Mouse (Mus musculus): ENCODE results near the gene Cep112.

The Cep112 gene

GRCm38 (mm10) chr11:108885276-108885896, 460.4 kb downstream of the Cep112 start:
- DNase-seq: no peak

GRCm38 (mm10) chr11:108886060-108886459, 461.1 kb downstream of the Cep112 start:
- DNase-seq: no peak

GRCm38 (mm10) chr11:108889121-108889520, 464.1 kb downstream of the Cep112 start:
- DNase-seq: peak; percentile 21

GRCm38 (mm10) chr11:108890544-108890943, 465.6 kb downstream of the Cep112 start:
- DNase-seq: no peak

- peak; percentile 8 for DNase-seq
Observed at GRCm38 (mm10) chr11:108891111-108891870, 466.3 kb downstream of the Cep112 start.

- no peak for DNase-seq
Observed at GRCm38 (mm10) chr11:108891871-108892380, 466.9 kb downstream of the Cep112 start.

GRCm38 (mm10) chr11:108892406-108892805, 467.4 kb downstream of the Cep112 start:
- no peak for DNase-seq

- DNase-seq: no peak
Observed at GRCm38 (mm10) chr11:108893232-108893790, 468.3 kb downstream of the Cep112 start.

- no peak for DNase-seq
Observed at GRCm38 (mm10) chr11:108893855-108894510, 469.0 kb downstream of the Cep112 start.

GRCm38 (mm10) chr11:108897034-108897433, 472.0 kb downstream of the Cep112 start:
- no peak for DNase-seq

- DNase-seq: no peak
Observed at GRCm38 (mm10) chr11:108898063-108898462, 473.1 kb downstream of the Cep112 start.

- DNase-seq: no peak
Observed at GRCm38 (mm10) chr11:108898483-108898882, 473.5 kb downstream of the Cep112 start.

- no peak for DNase-seq
Observed at GRCm38 (mm10) chr11:108900718-108901488, 475.9 kb downstream of the Cep112 start.

- no peak for DNase-seq
Observed at GRCm38 (mm10) chr11:108901670-108902069, 476.7 kb downstream of the Cep112 start.

GRCm38 (mm10) chr11:108902303-108902702, 477.3 kb downstream of the Cep112 start:
- no peak for DNase-seq

GRCm38 (mm10) chr11:108906590-108907254, 481.7 kb downstream of the Cep112 start:
- no peak for DNase-seq

- no peak for DNase-seq
Observed at GRCm38 (mm10) chr11:108909396-108910195, 484.6 kb downstream of the Cep112 start.

Data from kidney, adult 18-20 months (tissue).